Mouse (Mus musculus) ES-E14 (cell line): ENCODE measurements at regions not wholly inside any gene's neighbourhood (a gene's known extent, or its start where the extent isn't known, plus 50 kb on each side); places are given as distances from the start of the nearest gene placed in this dataset.
"Not testable (repeated sequence)": the region's sequence is repeated elsewhere in the genome, so short reads cannot be mapped to it uniquely, and the experiment has no call there.

ENCODE experiments used
- CHD2 ChIP-seq: IDR thresholded peaks from 2 replicates; pipeline ENCODE4 v1.6.1; 2014; ENCODE audit warnings: mild to moderate bottlenecking, low read depth, low read length, inconsistent platforms
- HCFC1 ChIP-seq: IDR thresholded peaks from 2 replicates; pipeline ENCODE4 v1.6.1; 2012; ENCODE audit warnings: low read length, inconsistent platforms, borderline replicate concordance; ENCODE audit not compliant: insufficient read depth
- ZC3H11A ChIP-seq: IDR thresholded peaks from 2 replicates; pipeline ENCODE4 v1.6.1; 2012; ENCODE audit warnings: low read depth, mild to moderate bottlenecking, inconsistent platforms, low read length, borderline replicate concordance
- ZNF384 ChIP-seq: IDR thresholded peaks from 2 replicates; pipeline ENCODE4 v1.6.1; 2012; ENCODE audit warnings: low read depth, low read length, inconsistent platforms

GRCm38 (mm10) chr8:35162166-35162565, 603.4 kb upstream of the Gm19410 start:
- not testable (repeated sequence) for TF ChIP-seq HCFC1, CHD2, ZC3H11A, ZNF384
